Mouse (Mus musculus): Measurements from ENCODE around the gene 1600015I10Rik. TPM values are rescaled to one million over a fixed set of nuclear protein-coding genes. Genes with fewer than 3 reads are reported as not detected.
"Not testable (repeated sequence)": the region's sequence is repeated elsewhere in the genome, so short reads cannot be mapped to it uniquely, and the experiment has no call there.

1600015I10Rik gene
- not detected in 2 replicates for polyA plus RNA-seq (2012; rRNA removed)

GRCm38 (mm10) chr6:48929595-48929994 is at the start of gene 1600015I10Rik:
1600015I10Rik (plus strand) TSS chr6:48929895.
- TF ChIP-seq CTCF (IDR thresholded peaks at IDR 0.05; ENCODE audit: borderline replicate concordance, extremely low read depth, insufficient read depth, insufficient read length) = no peak
- no peak for TF ChIP-seq POLR2A (IDR thresholded peaks at IDR 0.05; ENCODE audit: borderline replicate concordance, extremely low read depth, insufficient read depth, insufficient read length, poor library complexity, severe bottlenecking)
- DNase-seq (ENCODE audit: low read depth) = no peak

DNA sequence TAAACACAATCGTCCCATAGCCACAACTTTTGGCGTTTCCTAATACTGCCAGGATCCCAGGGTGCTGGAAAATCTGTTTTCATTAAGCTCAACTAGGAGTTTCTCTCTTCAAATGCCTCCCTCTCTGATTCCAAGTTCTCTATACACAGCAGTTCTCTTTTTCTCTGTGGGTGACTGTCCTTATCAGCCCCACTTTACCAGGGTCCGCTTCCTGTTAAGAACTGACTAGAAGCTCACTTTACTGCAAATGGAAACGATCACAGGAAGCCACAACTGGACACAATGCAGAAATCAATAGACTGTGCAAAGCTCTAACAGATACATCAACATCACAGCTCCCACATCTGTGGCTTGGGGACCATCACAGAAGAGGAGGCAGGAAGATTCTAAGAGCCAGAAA is 35.5 kb upstream of the 1600015I10Rik start:
- no peak for TF ChIP-seq CTCF (IDR thresholded peaks at IDR 0.05; ENCODE audit: borderline replicate concordance, extremely low read depth, insufficient read depth, insufficient read length)
- TF ChIP-seq POLR2A (IDR thresholded peaks at IDR 0.05; ENCODE audit: borderline replicate concordance, extremely low read depth, insufficient read depth, insufficient read length, poor library complexity, severe bottlenecking) = no peak
- DNase-seq (ENCODE audit: low read depth) = no peak

DNA sequence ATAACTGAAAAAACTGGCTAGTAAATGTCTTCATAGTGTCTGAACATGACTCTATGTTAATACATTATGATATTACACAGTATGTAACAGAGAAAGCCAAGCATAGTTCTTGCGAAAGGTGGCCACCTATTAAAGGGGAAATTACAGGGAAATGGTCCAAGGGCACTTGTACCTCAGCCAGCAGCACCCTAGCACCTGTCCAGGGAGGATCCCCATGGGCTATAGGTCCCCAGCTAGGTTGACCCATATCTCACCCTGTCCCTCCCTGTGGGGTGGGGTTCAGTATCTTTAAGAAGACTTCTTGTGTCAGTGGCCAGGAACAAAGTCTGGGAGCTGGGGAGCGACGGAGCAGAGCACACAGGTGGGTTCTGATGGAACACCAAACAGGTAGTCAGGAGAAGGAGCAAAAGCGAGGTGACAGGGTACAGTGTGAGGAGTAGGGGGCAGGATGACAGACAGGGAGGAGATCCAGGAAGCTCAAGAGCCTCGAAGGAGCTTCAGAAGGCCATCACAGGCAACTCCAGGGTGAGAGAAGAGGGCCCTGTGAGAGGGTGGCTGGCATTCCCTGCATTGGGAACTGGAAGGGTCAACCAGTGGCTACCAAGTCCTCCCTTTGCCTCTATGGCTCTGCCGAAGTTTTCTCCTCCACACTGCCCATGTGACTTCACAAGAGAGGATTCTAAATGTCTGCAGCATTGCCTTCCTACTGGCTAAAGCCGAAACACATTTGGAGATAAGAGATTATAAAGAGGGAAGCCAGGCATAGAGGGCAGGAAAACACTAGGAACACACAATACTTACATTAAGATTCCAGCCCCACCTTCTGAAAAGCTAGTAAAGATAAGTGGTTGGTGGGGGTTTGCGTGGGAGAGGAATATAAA is 34.5 kb upstream of the 1600015I10Rik start:
- DNase-seq (ENCODE audit: low read depth) = no peak
- TF ChIP-seq CTCF (IDR thresholded peaks at IDR 0.05; ENCODE audit: borderline replicate concordance, extremely low read depth, insufficient read depth, insufficient read length) (no peak), POLR2A (IDR thresholded peaks at IDR 0.05; ENCODE audit: borderline replicate concordance, extremely low read depth, insufficient read depth, insufficient read length, poor library complexity, severe bottlenecking) (no peak)

- DNase-seq (ENCODE audit: low read depth) = no peak
- no peak for TF ChIP-seq CTCF (IDR thresholded peaks at IDR 0.05; ENCODE audit: borderline replicate concordance, extremely low read depth, insufficient read depth, insufficient read length)
- no peak for TF ChIP-seq POLR2A (IDR thresholded peaks at IDR 0.05; ENCODE audit: borderline replicate concordance, extremely low read depth, insufficient read depth, insufficient read length, poor library complexity, severe bottlenecking)
These were observed 33.8 kb upstream of the 1600015I10Rik start for GRCm38 (mm10) chr6:48895941-48896340.

DNA sequence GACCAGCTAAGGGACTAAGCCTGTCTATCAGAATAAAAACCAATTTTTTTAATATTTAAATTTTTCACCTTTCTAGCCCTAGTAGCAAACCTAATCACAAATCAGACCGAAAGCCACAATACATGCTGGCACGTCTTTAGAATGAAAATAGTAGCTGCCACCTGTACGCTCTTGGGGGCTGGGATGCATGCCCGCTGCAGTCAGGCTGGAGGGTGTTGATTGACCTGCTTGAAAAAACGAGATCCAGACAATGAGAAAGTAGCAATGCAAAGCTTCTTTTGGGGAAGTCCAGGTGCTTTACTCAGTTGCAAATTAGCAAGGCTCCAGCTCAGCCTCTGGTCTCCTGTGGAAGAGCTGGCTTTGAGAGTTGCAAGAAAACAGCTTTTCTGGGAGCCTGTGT is 32.7 kb upstream of the 1600015I10Rik start:
- TF ChIP-seq CTCF (IDR thresholded peaks at IDR 0.05; ENCODE audit: borderline replicate concordance, extremely low read depth, insufficient read depth, insufficient read length) (no peak), POLR2A (IDR thresholded peaks at IDR 0.05; ENCODE audit: borderline replicate concordance, extremely low read depth, insufficient read depth, insufficient read length, poor library complexity, severe bottlenecking) (no peak)
- DNase-seq (ENCODE audit: low read depth) = no peak

GRCm38 (mm10) chr6:48901316-48901715 is 28.4 kb upstream of the 1600015I10Rik start:
- not testable (repeated sequence) for DNase-seq (ENCODE audit: low read depth)

DNA sequence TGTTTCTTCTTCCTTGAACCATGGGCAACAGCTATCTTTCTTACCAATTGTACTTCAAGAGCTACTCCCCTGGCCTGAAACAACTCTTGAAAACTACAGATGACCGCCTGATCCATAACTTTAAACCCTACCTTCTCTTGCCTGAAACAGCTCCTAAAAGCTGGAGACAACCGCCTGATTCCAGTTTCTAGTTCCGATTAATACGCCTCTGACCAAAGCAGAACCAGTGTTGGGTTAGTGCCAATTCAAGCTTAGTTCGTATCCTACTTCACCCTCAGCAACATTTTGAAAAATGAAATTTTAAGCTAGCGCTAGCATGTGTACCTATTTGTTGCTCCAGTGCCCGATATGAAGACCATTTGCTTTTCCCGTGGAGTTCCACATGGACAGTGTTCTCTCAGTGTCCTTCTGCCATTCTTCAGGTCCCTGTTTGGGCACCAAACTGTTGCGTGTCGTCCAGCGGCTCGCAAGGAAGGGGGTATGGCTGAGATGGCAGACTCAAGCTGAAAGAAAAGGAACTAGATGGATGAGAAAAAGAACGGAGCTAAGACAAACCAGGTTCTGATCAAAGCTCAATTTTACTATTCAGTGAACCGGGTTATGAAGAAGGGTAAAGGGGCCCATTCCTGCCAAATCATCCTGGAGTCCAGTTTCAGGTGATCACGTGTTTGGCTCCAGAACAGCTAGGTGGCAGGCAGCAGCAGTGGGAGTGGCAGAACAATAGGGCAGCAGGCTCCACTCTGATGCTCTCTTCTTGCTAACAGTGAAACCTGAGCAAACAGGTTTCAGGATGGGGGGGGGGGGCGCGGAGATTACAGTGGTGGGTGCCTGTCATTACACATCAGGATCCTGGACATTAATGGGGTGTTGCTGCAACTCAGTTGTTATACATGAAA is 26.9 kb upstream of the 1600015I10Rik start:
- TF ChIP-seq POLR2A (IDR thresholded peaks at IDR 0.05; ENCODE audit: borderline replicate concordance, extremely low read depth, insufficient read depth, insufficient read length, poor library complexity, severe bottlenecking) = no peak
- no peak for TF ChIP-seq CTCF (IDR thresholded peaks at IDR 0.05; ENCODE audit: borderline replicate concordance, extremely low read depth, insufficient read depth, insufficient read length)
- no peak for DNase-seq (ENCODE audit: low read depth)

DNA sequence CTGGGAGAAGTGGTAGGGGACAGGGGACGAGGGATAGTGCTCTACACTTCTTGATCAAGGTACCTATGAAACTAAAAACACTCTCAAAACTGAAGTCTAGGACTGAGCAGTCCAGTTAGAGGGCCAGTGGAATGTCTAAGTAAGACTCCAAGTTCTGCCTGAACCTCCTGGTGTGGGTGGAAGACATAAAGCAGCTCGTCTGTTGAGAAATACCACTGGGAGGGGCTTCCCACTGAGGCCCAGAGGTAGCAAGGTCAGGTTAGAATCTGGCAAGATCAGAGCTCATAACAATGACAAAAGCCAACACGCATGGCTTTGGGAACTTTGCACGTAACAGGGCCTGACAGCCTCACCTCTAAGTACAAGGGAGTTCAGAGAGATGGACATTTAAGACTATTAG is 26.3 kb upstream of the 1600015I10Rik start:
- TF ChIP-seq POLR2A (IDR thresholded peaks at IDR 0.05; ENCODE audit: borderline replicate concordance, extremely low read depth, insufficient read depth, insufficient read length, poor library complexity, severe bottlenecking) (no peak), CTCF (IDR thresholded peaks at IDR 0.05; ENCODE audit: borderline replicate concordance, extremely low read depth, insufficient read depth, insufficient read length) (no peak)
- no peak for DNase-seq (ENCODE audit: low read depth)

DNA sequence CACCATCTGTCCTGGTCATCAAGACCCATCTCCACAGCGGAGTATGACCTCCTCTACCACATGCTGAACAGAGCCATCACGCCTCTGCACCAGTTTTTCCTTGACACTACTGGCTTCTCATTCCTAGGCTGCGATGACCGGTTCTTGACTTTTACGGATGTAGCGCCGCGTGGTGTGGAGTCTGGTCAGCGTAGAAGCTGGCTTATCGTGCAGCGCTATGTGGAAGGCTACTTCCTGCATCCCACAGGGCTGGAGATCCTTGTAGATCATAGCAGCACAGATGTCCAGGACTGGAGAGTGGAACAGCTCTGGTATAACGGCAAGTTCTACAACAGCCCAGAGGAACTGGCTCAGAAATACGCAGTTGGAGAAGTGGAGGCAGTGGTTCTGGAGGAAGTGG is 24.1 kb upstream of the 1600015I10Rik start:
- DNase-seq (ENCODE audit: low read depth) = no peak
- TF ChIP-seq CTCF (IDR thresholded peaks at IDR 0.05; ENCODE audit: borderline replicate concordance, extremely low read depth, insufficient read depth, insufficient read length) (no peak), POLR2A (IDR thresholded peaks at IDR 0.05; ENCODE audit: borderline replicate concordance, extremely low read depth, insufficient read depth, insufficient read length, poor library complexity, severe bottlenecking) (no peak)

- TF ChIP-seq CTCF (IDR thresholded peaks at IDR 0.05; ENCODE audit: borderline replicate concordance, extremely low read depth, insufficient read depth, insufficient read length) (no peak), POLR2A (IDR thresholded peaks at IDR 0.05; ENCODE audit: borderline replicate concordance, extremely low read depth, insufficient read depth, insufficient read length, poor library complexity, severe bottlenecking) (no peak)
- DNase-seq (ENCODE audit: low read depth) = no peak
These were observed 23.3 kb upstream of the 1600015I10Rik start for GRCm38 (mm10) chr6:48906371-48906770.

- TF ChIP-seq POLR2A (IDR thresholded peaks at IDR 0.05; ENCODE audit: borderline replicate concordance, extremely low read depth, insufficient read depth, insufficient read length, poor library complexity, severe bottlenecking) (no peak), CTCF (IDR thresholded peaks at IDR 0.05; ENCODE audit: borderline replicate concordance, extremely low read depth, insufficient read depth, insufficient read length) (no peak)
- DNase-seq (ENCODE audit: low read depth) = no peak
These were observed 20.5 kb upstream of the 1600015I10Rik start for GRCm38 (mm10) chr6:48909229-48909628.
